Mouse (Mus musculus) yolk sac, embryonic 10.5 days (tissue): ENCODE data around the gene Lsg1.

Experiments used
- DNase-seq: peaks from one replicate; pipeline ENCODE4 v3.0.0-alpha.2; 2017; ENCODE audit warnings: low spot score

Gene Lsg1

GRCm38 (mm10) chr16:30549966-30550747, 37.2 kb downstream of the Lsg1 start:
- DNase-seq = peak; percentile 71

GRCm38 (mm10) chr16:30549516-30549915, 37.9 kb downstream of the Lsg1 start:
- no peak for DNase-seq

- DNase-seq = no peak
Observed at GRCm38 (mm10) chr16:30548291-30548690, 39.1 kb downstream of the Lsg1 start.

- DNase-seq = no peak
Observed at GRCm38 (mm10) chr16:30544693-30545092, 42.7 kb downstream of the Lsg1 start.

GRCm38 (mm10) chr16:30543386-30543785, 44.0 kb downstream of the Lsg1 start:
- no peak for DNase-seq

GRCm38 (mm10) chr16:30542826-30543225, 44.6 kb downstream of the Lsg1 start:
- no peak for DNase-seq

GRCm38 (mm10) chr16:30540107-30541001, 47.0 kb downstream of the Lsg1 start:
- DNase-seq = no peak

GRCm38 (mm10) chr16:30539433-30539832, 48.0 kb downstream of the Lsg1 start:
- DNase-seq = no peak

- no peak for DNase-seq
Observed at GRCm38 (mm10) chr16:30535075-30535474, 52.3 kb downstream of the Lsg1 start.

GRCm38 (mm10) chr16:30533592-30533991, 53.8 kb downstream of the Lsg1 start:
- no peak for DNase-seq

GRCm38 (mm10) chr16:30532929-30533328, 54.5 kb downstream of the Lsg1 start:
- DNase-seq = no peak

GRCm38 (mm10) chr16:30531761-30532406, 55.5 kb downstream of the Lsg1 start:
- no peak for DNase-seq

- DNase-seq = no peak
Observed at GRCm38 (mm10) chr16:30530815-30531214, 56.6 kb downstream of the Lsg1 start.

- DNase-seq = no peak
Observed at GRCm38 (mm10) chr16:30528386-30528785, 59.0 kb downstream of the Lsg1 start.

GRCm38 (mm10) chr16:30527889-30528288, 59.5 kb downstream of the Lsg1 start:
- DNase-seq = no peak

GRCm38 (mm10) chr16:30525756-30526155, 61.6 kb downstream of the Lsg1 start:
- no peak for DNase-seq

- DNase-seq = no peak
Observed at GRCm38 (mm10) chr16:30524481-30524880, 62.9 kb downstream of the Lsg1 start.

- no peak for DNase-seq
Observed at GRCm38 (mm10) chr16:30522253-30522940, 65.0 kb downstream of the Lsg1 start.

GRCm38 (mm10) chr16:30521147-30521546, 66.2 kb downstream of the Lsg1 start:
- DNase-seq = no peak

- no peak for DNase-seq
Observed at GRCm38 (mm10) chr16:30520361-30520823, 67.0 kb downstream of the Lsg1 start.

GRCm38 (mm10) chr16:30518635-30519034, 68.8 kb downstream of the Lsg1 start:
- no peak for DNase-seq
